Mouse (Mus musculus): Measurements from ENCODE around the gene Cdc26. TPM values are rescaled to one million over a fixed set of nuclear protein-coding genes. Genes with fewer than 3 reads are reported as not detected.

Cdc26 gene
- polyA plus RNA-seq, 1 experiment from 2014 or later: 91.5 TPM

GRCm38 (mm10) chr4:62383752-62384151, 24.7 kb downstream of the Cdc26 start:
- H3K27me3 ChIP-seq (ENCODE audit: control insufficient read depth, insufficient read depth, low read length): no peaks in the 10 kb centered on the region
- no peak overlapping the region for H3K4me3 ChIP-seq (ENCODE audit: low read depth, low read length)
- 49% methylated on average over 7 of the region's 7 CpGs for WGBS
- H3K27ac ChIP-seq (replicated peaks): no peak overlapping the region
- peak; percentile 71 for ATAC-seq (ENCODE audit: low FRiP score, low TSS enrichment)
- H3K9ac ChIP-seq (ENCODE audit: low read length): no peak overlapping the region
- no peaks in the 10 kb centered on the region for H3K4me1 ChIP-seq (replicated peaks; ENCODE audit: control insufficient read depth, insufficient read depth)
- peaks cover 4% of the 10 kb centered on the region; the same call in 1 of the 2 replicates for H3K36me3 ChIP-seq (ENCODE audit: control insufficient read depth, insufficient read depth, low read length)
- H3K9me3 ChIP-seq (ENCODE audit: control insufficient read depth, low read length): no peaks in the 10 kb centered on the region
- no peak for DNase-seq (ENCODE audit: low spot score)
- no peak overlapping the region for H3K4me2 ChIP-seq (replicated peaks; ENCODE audit: low read depth)
- TF ChIP-seq EP300 (optimal IDR thresholded peaks at IDR 0.05): no peak
- no peak for TF ChIP-seq CTCF (IDR thresholded peaks at IDR 0.05; ENCODE audit: low read depth)

DNA sequence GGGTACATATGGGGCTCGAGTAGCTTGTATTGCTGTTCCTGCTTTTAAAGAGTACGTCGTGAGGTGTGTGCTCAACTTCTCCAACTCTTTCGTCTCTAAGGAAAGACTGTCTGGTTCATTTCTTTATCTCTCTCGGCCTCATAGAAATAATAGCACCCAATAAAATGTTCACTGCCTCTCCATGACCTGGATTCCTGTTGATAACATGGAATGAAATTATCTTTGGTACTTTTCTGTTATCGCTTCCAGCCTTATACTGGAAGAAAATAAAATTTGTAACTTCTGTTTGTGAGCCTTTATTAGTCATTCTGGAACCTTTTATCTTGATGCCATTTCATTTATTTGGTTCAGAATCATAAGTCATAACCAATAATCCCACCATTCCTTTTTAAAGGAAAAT, 25.2 kb downstream of the Cdc26 start:
- DNase-seq (ENCODE audit: low spot score): no peak
- H3K4me3 ChIP-seq (ENCODE audit: low read depth, low read length): no peak overlapping the region
- WGBS: 85% methylated on average over 6 of the region's 6 CpGs
- no peaks in the 10 kb centered on the region for H3K27me3 ChIP-seq (ENCODE audit: control insufficient read depth, insufficient read depth, low read length)
- H3K4me2 ChIP-seq (replicated peaks; ENCODE audit: low read depth): no peak overlapping the region
- H3K9ac ChIP-seq (ENCODE audit: low read length): no peak overlapping the region
- H3K9me3 ChIP-seq (ENCODE audit: control insufficient read depth, low read length): no peaks in the 10 kb centered on the region
- 0 out of 2 replicates have a peak, but pooled peaks cover 2% of the 10 kb centered on the region for H3K36me3 ChIP-seq (ENCODE audit: control insufficient read depth, insufficient read depth, low read length)
- ATAC-seq (ENCODE audit: low FRiP score, low TSS enrichment): no peak
- no peak for TF ChIP-seq CTCF (IDR thresholded peaks at IDR 0.05; ENCODE audit: low read depth)
- TF ChIP-seq EP300 (optimal IDR thresholded peaks at IDR 0.05): no peak
- no peaks in the 10 kb centered on the region for H3K4me1 ChIP-seq (replicated peaks; ENCODE audit: control insufficient read depth, insufficient read depth)
- no peak overlapping the region for H3K27ac ChIP-seq (replicated peaks)

GRCm38 (mm10) chr4:62379724-62380381, 28.6 kb downstream of the Cdc26 start:
- Histone ChIP-seq H3K4me3 (ENCODE audit: low read depth, low read length) (no peak overlapping the region), H3K27me3 (ENCODE audit: control insufficient read depth, insufficient read depth, low read length) (no peaks in the 10 kb centered on the region), H3K4me2 (replicated peaks; ENCODE audit: low read depth) (no peak overlapping the region), H3K4me1 (replicated peaks; ENCODE audit: control insufficient read depth, insufficient read depth) (no peaks in the 10 kb centered on the region; the same call in 1 of the 2 replicates), H3K36me3 (ENCODE audit: control insufficient read depth, insufficient read depth, low read length) (no peaks in the 10 kb centered on the region), H3K9me3 (ENCODE audit: control insufficient read depth, low read length) (no peaks in the 10 kb centered on the region), H3K9ac (ENCODE audit: low read length) (no peak overlapping the region), H3K27ac (replicated peaks) (peak overlapping the region; percentile 30; the same call in 1 of the 2 replicates)
- ATAC-seq (ENCODE audit: low FRiP score, low TSS enrichment): peak; percentile 55; the same call in 1 of the 2 replicates
- 63% methylated on average over 9 of the region's 9 CpGs for WGBS
- TF ChIP-seq EP300 (optimal IDR thresholded peaks at IDR 0.05) (no peak), CTCF (IDR thresholded peaks at IDR 0.05; ENCODE audit: low read depth) (no peak)
- no peak for DNase-seq (ENCODE audit: low spot score)

- DNase-seq (ENCODE audit: low spot score): no peak
- no peaks in the 10 kb centered on the region for H3K27me3 ChIP-seq (ENCODE audit: control insufficient read depth, insufficient read depth, low read length)
- no peak for ATAC-seq (ENCODE audit: low FRiP score, low TSS enrichment)
- 75% methylated on average over 2 of the region's 2 CpGs for WGBS
- H3K27ac ChIP-seq (replicated peaks): no peak overlapping the region; the same call in 1 of the 2 replicates
- H3K36me3 ChIP-seq (ENCODE audit: control insufficient read depth, insufficient read depth, low read length): no peaks in the 10 kb centered on the region; the same call in 1 of the 2 replicates
- no peaks in the 10 kb centered on the region; the same call in 1 of the 2 replicates for H3K4me1 ChIP-seq (replicated peaks; ENCODE audit: control insufficient read depth, insufficient read depth)
- H3K4me2 ChIP-seq (replicated peaks; ENCODE audit: low read depth): no peak overlapping the region
- no peaks in the 10 kb centered on the region for H3K9me3 ChIP-seq (ENCODE audit: control insufficient read depth, low read length)
- no peak overlapping the region for H3K4me3 ChIP-seq (ENCODE audit: low read depth, low read length)
- no peak overlapping the region for H3K9ac ChIP-seq (ENCODE audit: low read length)
- no peak for TF ChIP-seq EP300 (optimal IDR thresholded peaks at IDR 0.05)
- no peak for TF ChIP-seq CTCF (IDR thresholded peaks at IDR 0.05; ENCODE audit: low read depth)
Measured at GRCm38 (mm10) chr4:62376123-62376522, 32.3 kb downstream of the Cdc26 start.

DNA sequence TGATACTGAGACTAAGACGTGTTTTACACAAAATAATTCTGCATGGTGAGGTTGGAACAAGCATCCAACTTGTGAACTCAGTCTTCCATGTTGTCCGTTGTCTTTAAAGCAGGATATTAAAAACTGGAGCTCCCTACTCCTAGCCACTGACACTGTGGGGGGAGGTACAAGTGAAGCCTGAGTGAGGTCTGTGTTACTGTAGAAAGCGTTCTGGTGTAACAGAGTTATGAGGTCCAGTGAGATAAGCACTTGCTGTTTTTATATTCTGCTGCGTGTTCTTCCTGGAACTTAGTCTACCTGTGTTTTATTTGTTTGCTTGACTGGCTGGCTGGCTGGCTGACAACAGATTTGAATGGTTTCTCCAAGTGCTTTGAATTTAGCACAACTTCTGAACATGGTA, 34.1 kb downstream of the Cdc26 start:
- no peak for ATAC-seq (ENCODE audit: low FRiP score, low TSS enrichment)
- peak overlapping the region; percentile 35; the same call in 1 of the 2 replicates for H3K27ac ChIP-seq (replicated peaks)
- 47% methylated on average over 4 of the region's 4 CpGs for WGBS

GRCm38 (mm10) chr4:62373668-62374067, 34.8 kb downstream of the Cdc26 start:
- no peak overlapping the region for H3K4me2 ChIP-seq (replicated peaks; ENCODE audit: low read depth)
- H3K4me3 ChIP-seq (ENCODE audit: low read depth, low read length): no peak overlapping the region
- H3K9me3 ChIP-seq (ENCODE audit: control insufficient read depth, low read length): no peaks in the 10 kb centered on the region
- no peaks in the 10 kb centered on the region for H3K27me3 ChIP-seq (ENCODE audit: control insufficient read depth, insufficient read depth, low read length)
- H3K9ac ChIP-seq (ENCODE audit: low read length): no peak overlapping the region
- no peak for DNase-seq (ENCODE audit: low spot score)
- 0 out of 2 replicates have a peak overlapping the region, but pooled peaks have one; percentile 13 for H3K27ac ChIP-seq (replicated peaks)
- H3K4me1 ChIP-seq (replicated peaks; ENCODE audit: control insufficient read depth, insufficient read depth): no peaks in the 10 kb centered on the region; the same call in 1 of the 2 replicates
- ATAC-seq (ENCODE audit: low FRiP score, low TSS enrichment): no peak
- 47% methylated on average over 7 of the region's 7 CpGs for WGBS
- H3K36me3 ChIP-seq (ENCODE audit: control insufficient read depth, insufficient read depth, low read length): no peaks in the 10 kb centered on the region; the same call in 1 of the 2 replicates
- TF ChIP-seq CTCF (IDR thresholded peaks at IDR 0.05; ENCODE audit: low read depth) (no peak), EP300 (optimal IDR thresholded peaks at IDR 0.05) (no peak)

More for the DNA sequence above, 34.1 kb downstream of the Cdc26 start:
- no peaks in the 10 kb centered on the region for H3K9me3 ChIP-seq (ENCODE audit: control insufficient read depth, low read length)
- no peak overlapping the region for H3K9ac ChIP-seq (ENCODE audit: low read length)
- no peak for TF ChIP-seq CTCF (IDR thresholded peaks at IDR 0.05; ENCODE audit: low read depth)
- no peak for TF ChIP-seq EP300 (optimal IDR thresholded peaks at IDR 0.05)
- peak; percentile 34 for DNase-seq (ENCODE audit: low spot score)
- no peak overlapping the region for H3K4me3 ChIP-seq (ENCODE audit: low read depth, low read length)
- no peaks in the 10 kb centered on the region for H3K27me3 ChIP-seq (ENCODE audit: control insufficient read depth, insufficient read depth, low read length)
- H3K4me1 ChIP-seq (replicated peaks; ENCODE audit: control insufficient read depth, insufficient read depth): no peaks in the 10 kb centered on the region; the same call in 1 of the 2 replicates
- no peak overlapping the region for H3K4me2 ChIP-seq (replicated peaks; ENCODE audit: low read depth)
- no peaks in the 10 kb centered on the region; the same call in 1 of the 2 replicates for H3K36me3 ChIP-seq (ENCODE audit: control insufficient read depth, insufficient read depth, low read length)
